Mouse (Mus musculus): ENCODE data around the gene Ppp4c.
A peak's percentile ranks its signal among the peaks of the same experiment; 100 is the strongest.

Ppp4c gene

DNA sequence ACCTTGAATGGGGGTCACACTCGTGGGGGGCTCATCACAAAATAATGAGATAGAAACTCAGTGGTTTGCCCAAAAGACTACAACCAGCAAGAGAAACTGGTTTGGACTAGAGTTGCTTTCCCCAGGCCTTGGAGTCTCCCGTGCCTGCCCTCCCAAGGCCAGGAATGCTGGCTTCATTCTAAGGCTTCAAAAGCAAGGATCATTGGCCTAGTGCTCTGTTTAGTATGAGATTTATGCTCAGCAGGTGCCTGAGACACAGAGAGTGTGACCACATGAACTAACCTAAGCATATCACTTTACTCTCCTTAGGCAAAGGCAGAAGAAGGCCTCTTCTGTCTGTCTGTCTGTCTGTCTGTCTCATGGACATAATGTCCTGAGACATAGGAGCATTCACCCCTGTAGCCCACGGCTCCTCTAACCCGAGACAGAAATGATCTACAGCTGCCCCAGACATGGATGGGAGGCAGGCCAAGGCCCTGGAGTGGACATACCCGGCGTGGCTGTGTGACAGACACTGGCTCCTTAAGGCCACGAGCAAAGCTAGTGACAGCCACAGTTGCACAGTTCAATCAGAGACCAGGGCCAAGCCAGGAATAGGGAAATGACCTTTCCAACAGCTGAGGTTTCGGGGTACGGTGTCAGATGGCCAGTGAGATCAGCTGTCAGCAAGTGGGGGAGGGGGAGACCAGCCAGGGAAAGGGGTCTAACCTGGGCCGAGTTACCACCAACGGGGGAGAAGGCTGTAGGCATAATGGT, 10.0 kb upstream of the Ppp4c start:
- DNase-seq (ENCODE audit: inconsistent age in 2 of 2, low spot score in 1 of 2): peak; percentile 62 to 85

DNA sequence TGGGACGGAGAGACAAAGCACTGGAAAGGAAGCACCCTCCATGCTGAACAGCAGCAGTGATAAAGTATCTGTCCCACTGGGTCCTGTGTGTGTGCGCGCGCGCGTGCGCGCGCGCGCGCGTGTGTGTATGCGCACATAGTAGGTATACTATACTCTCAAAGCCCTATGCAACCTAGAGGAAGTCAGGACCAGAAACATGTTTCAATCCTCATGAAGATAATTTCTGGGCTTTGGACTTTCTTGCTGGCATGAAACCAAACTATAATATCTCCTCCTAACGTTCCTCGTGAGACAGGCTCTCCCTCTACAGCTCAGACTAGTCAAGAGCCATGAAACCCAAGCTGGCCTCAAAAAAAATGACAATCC, 8.7 kb upstream of the Ppp4c start:
- no peak for DNase-seq (ENCODE audit: inconsistent age in 2 of 2, low spot score in 1 of 2)

DNA sequence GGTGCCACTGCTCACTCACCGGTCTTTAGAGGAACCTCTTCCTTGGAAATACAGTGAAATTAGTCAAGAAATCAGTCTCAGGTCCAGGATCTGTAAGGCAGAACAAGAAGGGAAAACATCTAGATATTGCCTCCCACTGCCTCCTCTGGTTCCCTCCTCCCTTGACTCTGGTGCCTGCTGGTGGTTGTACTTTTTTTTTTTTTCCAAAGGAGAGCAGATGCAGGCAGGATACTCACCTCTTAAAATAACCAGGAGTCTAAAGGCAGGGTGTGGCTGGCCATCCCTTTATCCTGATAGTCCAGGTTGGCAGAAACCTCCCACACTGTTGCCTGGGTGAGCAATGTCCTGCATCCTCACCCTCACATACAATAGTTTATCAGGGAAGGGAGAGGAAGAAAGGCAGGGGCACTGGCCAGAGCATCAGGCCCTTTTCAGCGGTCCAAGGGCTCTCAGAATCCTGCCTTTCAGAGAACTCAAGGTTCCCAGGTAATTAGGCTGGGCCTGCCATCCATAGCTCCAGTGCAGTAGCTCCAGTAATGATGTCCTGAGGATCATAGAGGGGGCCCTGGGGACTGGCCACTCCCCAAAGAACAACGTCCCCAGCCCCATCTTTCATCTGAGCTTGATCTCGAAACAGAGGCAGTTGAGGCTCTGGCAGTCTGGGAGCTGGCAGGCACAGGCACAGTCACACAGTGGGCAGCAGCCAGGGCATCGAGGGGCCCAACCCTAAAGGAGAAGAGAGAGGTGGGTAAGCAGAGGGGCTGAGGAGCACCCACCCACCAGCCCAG, 8.2 kb upstream of the Ppp4c start:
- DNase-seq (ENCODE audit: inconsistent age in 2 of 2, low spot score in 1 of 2): peak in 1 of 2 experiments; percentile 23

DNA sequence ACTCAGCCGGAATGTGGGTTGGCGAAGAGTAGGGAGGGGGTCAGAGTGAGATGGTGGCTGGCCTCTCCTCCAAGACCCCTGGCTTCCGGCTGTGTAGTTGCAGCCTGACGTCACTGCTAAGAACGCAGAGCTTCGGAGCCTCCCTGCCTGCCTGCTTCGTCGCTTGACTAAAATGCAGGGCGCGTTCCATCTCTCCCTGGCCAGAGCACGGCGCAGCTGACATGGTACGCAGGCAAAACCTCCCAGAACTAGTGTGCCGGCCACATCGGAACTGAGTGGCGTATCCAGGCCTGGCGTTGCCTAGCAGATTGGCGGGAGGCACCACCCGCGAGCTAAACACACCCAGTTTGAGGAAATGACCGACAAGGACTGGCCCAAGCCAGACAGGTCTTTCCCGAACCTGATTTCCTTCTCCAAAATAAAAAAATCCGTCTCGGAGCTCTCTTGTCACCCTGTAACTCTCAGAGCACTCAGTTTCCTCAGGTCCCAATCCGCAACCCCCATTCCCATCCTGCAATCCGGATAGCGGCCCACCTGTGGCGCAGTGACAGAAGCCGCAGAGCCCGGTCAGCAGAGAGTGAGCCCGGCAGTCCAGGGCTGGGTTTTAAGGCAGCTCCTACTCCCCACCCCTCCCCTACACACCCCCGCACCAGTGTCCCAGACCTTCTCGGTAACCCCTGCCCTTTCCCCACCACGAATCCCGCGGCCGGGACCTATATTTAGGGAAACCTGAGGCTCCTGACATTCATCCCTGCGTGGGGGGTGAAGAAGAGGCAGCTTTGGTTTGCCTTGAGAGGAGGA, 7.4 kb upstream of the Ppp4c start:
- DNase-seq (ENCODE audit: inconsistent age in 2 of 2, low spot score in 1 of 2): peak in 1 of 2 experiments; percentile 96

DNA sequence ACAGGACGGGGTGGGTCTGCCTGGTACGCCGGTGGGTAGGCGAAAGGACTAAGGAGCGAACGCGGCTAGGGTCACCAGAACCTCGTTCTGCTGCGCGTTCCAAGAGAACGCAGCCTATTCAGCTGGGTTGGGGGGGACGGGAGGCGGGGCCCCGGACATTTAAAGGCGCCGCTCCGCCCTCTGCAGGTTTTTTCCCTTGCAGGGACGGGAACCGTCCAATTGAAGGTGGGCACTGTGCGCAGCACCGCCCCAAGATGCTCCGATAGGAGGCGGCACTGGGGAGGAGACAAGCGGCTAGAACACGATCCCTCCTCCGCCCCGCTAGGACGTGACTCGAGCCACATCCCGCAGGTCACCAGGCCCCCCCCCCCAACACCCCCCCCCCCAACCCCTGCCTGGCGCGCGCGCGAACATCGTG, 6.8 kb upstream of the Ppp4c start:
- peak; percentile 99 for DNase-seq (ENCODE audit: inconsistent age in 2 of 2, low spot score in 1 of 2)

DNA sequence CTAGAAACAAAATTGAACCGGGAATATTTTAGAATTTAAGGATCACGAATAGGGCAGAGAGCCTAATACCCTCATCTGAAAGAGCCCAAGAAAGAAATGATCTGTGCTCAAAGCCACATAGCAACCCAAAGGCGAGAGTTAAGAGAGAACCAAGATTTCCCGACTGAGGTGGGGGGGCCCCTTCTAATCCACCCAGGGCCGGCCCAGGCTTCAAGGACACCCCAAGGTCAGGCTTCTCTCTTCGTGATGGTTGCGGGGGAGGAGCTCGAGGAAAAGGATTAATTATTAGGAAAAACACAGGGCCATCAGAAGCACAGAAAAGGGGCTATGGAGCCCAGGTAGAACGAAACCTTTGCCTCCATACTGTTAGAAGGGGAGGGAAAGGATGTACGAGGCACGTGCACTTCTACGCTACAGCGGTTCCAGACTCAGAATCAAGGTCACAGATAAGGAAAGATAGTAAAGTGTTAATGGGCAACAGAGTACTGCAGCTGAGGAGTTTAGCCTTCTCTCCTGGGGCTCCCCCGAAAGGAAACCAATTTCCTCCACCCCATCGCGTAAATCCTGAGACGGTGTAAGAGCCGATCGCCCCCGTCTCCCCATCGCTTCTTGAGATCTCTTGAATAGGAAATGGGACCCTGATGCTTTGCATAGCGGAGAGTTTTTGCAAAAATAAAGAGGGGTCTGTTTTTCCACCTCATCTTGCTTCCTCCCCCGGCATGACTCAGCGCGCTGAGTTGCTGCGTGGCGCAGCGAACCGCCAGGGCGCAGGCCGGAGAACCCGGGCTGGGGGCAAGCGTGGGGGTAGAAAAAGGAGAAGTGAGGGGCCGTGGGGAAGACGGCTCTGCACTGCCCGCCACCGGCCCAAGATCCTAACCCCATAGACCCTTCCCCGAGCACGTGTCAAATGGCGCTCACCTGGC, 6.1 kb upstream of the Ppp4c start:
- peak; percentile 78 to 89 for DNase-seq (ENCODE audit: inconsistent age in 2 of 2, low spot score in 1 of 2)

DNA sequence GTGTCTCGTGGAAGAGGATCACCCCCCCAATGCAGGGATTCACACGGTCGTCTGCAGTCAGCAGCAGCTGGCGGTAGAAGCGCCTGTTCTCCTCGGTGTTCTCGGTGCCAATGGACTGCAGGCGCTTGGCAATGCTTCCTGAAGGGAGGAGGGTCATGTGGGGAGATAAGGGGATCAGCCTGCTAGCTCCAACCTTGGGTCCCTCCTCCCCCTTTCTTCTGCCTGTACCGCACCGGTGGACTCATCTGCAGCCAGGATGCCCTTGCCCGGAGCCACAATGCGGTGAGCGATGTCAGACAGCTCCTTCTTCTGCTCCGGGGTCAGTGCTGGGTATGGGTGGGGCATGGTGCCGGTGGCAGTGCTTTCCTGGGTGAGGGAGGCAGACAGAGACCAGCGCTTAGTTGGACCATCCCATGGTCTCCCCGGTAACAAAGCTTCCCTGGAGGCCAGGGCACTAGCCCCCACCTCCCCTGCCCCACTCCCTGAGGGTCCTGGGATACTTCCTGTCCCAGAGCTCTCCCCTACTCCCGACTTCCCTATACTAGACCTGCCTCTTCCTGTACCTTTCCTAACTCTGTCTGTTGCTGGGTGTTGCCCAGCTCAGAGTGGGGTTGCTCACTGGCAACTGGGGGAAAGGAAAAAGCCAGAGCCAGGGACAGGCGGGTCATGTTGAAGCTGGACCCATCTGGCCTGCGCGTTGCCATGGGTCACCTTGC, 5.3 kb upstream of the Ppp4c start, which contains the start of gene Fam57b:
Gene Fam57b, plus strand, starts transcription at position 258 of the 716 bp plus-strand sequence.
- peak; percentile 80 to 87 for DNase-seq (ENCODE audit: inconsistent age in 2 of 2, low spot score in 1 of 2)

DNA sequence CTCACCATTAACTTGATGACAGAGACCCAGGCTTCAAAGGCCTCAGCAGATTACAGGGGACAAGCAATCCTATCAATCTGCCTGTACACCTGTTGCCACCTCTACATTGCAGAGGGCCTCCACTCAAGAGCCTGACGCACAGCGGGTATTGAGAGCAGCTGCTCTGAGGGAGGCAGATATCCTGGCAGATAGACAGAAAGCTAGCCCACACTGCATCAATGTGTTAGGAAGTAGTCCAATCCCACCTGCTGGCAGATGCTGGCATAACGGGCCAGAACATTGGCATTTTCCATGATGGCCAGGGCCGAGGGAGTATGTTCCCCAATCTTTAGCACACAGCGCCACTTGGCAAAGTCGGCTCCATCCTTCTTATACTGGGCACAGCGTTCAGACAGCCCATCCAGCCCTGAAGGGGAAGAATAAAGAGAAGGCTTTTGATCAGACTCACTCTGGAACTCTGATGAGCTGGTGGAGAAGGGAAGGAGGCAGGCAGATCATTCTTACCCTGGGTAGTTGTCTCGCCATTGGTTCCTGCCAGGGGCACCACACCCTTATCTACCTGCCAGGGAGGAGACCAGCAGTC, 4.1 kb upstream of the Ppp4c start:
- peak in 1 of 2 experiments; percentile 41 for DNase-seq (ENCODE audit: inconsistent age in 2 of 2, low spot score in 1 of 2)

DNA sequence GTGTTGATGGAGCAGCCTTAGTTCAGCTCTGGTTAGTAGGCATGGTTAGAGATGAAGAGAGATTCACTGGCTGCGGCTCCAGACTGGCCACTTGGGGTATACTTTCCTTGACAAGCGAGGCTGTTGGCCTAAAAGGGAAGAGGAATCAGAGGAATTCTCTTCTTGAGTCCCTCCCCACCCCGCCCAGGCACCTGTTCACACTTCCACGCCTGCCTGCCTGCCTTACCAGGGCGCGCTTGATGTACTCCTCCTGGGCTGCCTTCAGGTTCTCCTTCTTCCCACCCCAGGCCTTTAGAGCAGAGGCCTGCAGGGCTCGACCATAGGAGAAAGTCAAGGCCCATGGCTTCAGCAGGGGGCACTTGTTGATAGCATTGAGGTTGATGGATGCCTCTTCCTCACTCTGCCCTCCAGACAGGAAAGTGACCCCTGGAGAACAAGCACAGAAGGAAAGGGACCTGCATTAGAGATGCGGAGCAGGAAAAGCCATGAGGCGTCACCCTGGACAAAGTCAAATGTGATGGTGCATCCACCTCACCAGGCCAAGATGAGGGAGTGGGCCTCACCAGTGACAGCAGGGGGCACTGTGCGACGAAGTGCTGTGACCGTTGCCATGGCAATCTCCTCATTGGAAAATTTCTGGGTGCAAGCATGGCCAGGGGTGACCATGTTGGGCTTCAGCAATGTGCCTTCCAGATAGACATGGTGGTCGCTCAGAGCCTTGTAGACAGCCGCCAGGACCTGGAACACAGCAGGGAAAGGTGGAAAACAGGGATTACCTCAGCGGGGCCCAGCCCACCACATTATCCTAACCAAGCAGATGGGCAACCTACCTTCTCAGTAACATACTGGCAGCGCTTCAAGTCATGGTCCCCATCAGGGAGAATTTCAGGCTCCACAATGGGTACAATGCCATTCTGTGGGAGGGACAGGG, 3.4 kb upstream of the Ppp4c start:
- DNase-seq (ENCODE audit: inconsistent age in 2 of 2, low spot score in 1 of 2): no peak

DNA sequence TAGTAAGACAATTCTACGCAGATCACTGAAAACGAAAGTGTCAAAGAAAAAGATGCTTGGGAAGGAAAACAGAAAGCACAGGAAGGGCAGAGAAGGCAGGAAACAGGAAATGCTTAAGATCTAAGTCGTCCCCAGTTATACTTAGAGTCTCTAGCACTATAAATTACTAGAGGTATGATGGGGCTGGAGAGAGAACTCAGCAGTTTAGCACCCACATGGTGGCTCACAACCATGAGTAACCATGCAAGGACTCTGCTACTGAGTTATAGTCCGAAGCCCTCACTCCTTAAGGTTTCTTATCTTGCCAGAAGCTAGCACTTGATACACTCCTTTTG, 1.9 kb upstream of the Ppp4c start:
- DNase-seq (ENCODE audit: inconsistent age in 2 of 2, low spot score in 1 of 2): no peak

DNA sequence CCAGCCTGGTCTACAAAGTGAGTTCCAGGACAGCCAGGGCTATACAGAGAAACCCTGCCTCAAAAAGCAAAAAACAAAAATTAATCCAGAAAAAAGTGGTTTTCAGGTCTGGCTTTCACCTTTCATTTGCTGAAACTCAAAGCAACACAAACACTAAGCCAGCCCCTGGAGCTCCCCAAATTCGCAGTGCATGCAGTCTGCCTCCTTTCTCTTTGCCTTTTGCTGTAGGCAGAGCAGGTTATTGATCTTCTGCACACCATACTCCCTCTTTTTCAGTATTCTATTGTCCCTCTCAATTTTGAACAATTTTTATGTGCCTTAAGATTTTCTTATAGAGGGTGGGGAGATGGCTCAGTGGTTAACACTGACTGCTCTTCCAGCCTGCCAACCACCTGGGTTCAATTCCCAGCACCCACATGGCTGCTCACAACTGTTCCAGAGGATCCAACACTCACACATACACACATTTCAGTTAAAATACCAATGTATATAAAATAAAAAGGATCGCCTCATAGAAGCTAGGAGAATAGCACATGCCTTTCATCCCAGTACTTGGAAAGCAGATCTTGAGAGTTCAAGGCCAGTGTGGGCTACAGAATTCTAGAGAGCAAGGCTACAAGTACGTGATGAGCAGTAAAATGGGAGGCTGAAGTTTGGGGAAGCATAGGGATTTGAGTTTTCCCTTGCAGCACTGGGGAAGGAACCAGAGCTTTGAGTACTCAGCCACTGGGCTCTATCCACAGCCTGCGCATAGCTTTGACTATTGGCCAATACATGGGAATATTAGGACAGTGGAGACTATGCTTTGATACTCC, 1.4 kb upstream of the Ppp4c start:
- no peak for DNase-seq (ENCODE audit: inconsistent age in 2 of 2, low spot score in 1 of 2)

DNA sequence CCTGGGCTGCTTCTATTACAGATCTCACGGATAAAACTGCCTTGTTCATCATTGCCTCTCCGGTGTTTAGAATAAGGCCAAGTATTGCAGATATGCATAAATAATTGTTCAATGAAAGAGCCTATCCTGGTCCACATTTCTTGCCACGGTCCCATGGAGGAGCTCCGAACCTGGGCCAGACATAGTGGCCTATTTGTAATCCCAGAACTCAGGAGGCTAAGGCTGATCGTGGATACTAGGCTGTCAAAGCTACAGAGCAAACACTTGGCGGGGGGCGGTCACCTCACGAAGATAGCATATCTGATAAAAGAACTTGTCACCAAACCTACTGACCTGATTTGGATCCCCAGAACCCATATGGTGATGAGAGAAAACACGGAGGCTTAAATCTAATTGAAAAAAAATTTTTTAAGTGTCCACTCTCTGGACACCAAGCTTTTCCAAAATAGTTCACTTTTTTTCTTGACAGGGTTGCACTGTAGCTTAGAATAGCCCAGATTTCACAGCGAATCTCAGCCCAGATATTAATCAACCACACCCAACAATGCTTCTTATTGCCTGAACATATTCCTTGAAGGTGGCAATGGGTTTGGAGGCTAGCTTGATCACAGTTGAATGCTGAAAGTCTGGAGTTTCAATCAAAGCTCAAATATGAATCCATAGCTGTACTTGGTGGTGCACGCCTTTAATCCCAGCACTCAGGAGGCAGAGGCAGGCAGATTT, 586 bp upstream of the Ppp4c start:
- DNase-seq (ENCODE audit: inconsistent age in 2 of 2, low spot score in 1 of 2): no peak

DNA sequence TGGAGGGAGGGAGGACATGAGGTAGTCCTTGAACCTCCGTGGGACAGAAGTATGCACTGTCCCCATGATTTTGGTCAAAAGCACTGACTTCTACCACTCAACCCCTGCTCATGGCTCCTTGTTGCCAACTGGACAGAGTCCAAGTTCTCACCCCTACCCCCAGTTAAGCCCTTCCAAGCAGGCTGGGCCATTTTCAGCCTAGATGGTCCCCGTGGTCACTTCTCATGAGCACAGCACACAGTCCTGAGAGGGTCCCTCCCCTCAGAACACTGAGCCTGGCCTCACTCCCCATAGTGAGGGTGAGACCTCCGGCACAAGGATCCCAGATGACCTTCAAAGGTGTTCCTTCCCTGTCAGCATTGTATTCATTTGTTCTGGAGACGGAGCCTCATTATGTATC, 3.2 kb downstream of the Ppp4c start:
- no peak for DNase-seq (ENCODE audit: inconsistent age in 2 of 2, low spot score in 1 of 2)

DNA sequence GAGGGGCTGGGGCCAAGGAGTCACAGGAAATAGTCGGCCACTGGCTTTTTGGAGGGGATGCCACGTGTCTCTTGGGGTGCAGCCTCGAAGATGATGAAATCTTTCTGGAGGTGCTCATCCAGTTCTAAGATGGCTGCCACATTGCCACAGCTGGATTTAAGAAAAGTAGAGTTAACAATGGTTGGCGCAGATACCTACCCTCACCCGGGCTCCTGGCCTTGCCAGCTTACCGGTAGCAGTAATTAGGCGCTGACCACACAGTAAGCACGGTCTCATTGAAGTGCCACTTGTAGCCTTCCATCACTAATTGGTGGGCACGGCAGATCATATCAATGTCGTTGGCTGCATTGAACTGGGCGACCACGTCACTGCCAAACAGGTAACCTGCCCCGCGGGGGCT, 6.2 kb downstream of the Ppp4c start:
- no peak for DNase-seq (ENCODE audit: inconsistent age in 2 of 2, low spot score in 1 of 2)

DNA sequence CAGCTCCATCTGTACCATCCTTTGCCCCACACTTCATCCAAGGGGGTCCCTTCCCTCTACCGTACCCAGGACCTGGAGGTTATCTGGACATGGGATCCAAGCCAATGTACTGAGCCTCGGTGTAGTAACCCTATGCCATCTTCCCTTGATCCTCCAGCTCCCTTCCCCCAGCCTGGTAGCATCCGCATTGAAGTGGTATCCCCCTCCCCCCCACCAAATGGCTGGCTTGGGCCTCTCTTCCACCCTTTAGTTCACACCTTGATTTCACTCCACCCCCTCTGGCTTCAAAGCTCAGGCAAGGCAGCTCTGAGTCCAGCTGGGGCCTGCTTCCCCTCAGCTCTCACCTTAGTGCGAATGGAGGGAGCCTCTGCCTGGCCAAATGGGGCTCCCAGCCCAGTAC, 7.2 kb downstream of the Ppp4c start:
- no peak for DNase-seq (ENCODE audit: inconsistent age in 2 of 2, low spot score in 1 of 2)

DNA sequence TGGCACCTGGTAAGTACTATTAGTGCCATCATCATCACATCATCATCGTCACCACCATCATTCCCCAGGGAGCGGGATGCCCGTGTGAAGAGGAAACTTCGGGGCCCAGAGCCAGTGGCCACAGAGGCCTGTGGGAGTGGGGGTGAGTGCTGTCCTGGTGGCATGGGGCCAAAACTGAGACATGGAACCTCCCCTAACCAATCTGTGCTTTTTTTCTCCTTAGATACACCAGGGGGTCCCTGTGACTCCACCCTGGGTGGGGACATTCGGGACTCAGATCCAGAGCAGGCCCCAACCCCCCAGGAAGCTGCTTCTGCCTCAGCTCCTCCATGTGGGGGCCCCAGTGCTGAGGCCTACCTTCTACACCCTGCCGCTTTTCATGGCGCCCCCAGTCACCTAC, 7.8 kb downstream of the Ppp4c start:
- no peak for DNase-seq (ENCODE audit: inconsistent age in 2 of 2, low spot score in 1 of 2)

DNA sequence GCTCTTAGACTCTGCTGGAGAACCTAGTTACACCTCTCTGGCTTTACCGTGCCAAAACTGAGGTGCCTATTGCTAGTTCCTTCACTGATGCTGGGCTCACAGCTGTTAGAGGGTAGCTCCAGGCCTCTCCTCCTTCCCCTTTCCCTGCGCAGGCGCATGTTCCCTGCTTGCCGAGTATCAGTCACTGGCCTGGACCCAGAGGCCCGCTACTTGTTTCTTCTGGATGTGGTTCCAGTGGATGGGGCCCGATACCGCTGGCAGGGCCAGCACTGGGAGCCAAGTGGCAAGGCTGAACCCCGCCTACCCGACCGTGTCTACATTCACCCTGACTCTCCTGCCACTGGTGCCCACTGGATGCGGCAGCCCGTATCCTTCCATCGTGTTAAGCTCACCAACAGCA, 9.6 kb downstream of the Ppp4c start:
- peak in 1 of 2 experiments; percentile 51 for DNase-seq (ENCODE audit: inconsistent age in 2 of 2, low spot score in 1 of 2)

Measured in adrenal gland, adult (tissue).